Mouse (Mus musculus) limb, embryonic 15.5 days (tissue): ENCODE data around the gene Fastkd5. TPM values are rescaled to one million over a fixed set of nuclear protein-coding genes. Genes with fewer than 3 reads are reported as not detected.
"Not testable (repeated sequence)": the region's sequence is repeated elsewhere in the genome, so short reads cannot be mapped to it uniquely, and the experiment has no call there.

ENCODE experiments used
- ATAC-seq: fragments of 200-750 bp; cut with Nextera tagmentation; 2 replicates; pipeline ENCODE4 v1.8.0; 2017; ENCODE audit warnings: low read depth, moderate TSS enrichment; ENCODE audit not compliant: insufficient number of reproducible peaks, low FRiP score, low TSS enrichment
- H3K27ac ChIP-seq: fragments of 300-500 bp; sonication (generic); 2 replicates; pipeline ENCODE4 v1.5.1; 2015; ENCODE audit warnings: moderate library complexity, mild to moderate bottlenecking, inconsistent platforms
- H3K27me3 ChIP-seq: fragments of 300-500 bp; sonication (generic); 2 replicates; pipeline ENCODE4 v1.6.1; 2015; ENCODE audit warnings: inconsistent platforms
- H3K36me3 ChIP-seq: fragments of 300-500 bp; sonication (generic); 2 replicates; pipeline ENCODE4 v1.6.1; 2015; ENCODE audit warnings: inconsistent platforms
- H3K4me1 ChIP-seq: fragments of 300-500 bp; sonication (generic); 2 replicates; pipeline ENCODE4 v1.6.1; 2015; ENCODE audit warnings: inconsistent platforms
- H3K4me2 ChIP-seq: fragments of 300-500 bp; sonication (generic); 2 replicates; pipeline ENCODE4 v1.6.1; 2015; ENCODE audit warnings: mild to moderate bottlenecking, inconsistent platforms
- H3K4me3 ChIP-seq: fragments of 300-500 bp; sonication (generic); 2 replicates; pipeline ENCODE4 v1.5.1; 2015; ENCODE audit warnings: mild to moderate bottlenecking, inconsistent platforms
- H3K9ac ChIP-seq: fragments of 300-500 bp; sonication (generic); 2 replicates; pipeline ENCODE4 v1.6.1; 2015; ENCODE audit warnings: inconsistent platforms
- H3K9me3 ChIP-seq: fragments of 300-500 bp; sonication (generic); 2 replicates; pipeline ENCODE4 v1.6.1; 2016; ENCODE audit warnings: inconsistent platforms
- WGBS: fragments of 180-500 bp; shearing (Covaris S2); methylation state at CpG from one replicate; pipeline ENCODE4 v1.1.7; 2015; 5-methylcytosine and 5-hydroxymethylcytosine counted together
- polyA plus RNA-seq: library from polyadenylated mRNA; unstranded; fragments of >200 nt; fragmentation: Nextera tagmentation; extraction: Ambion mirVana; gene quantifications from 2 replicates; pipeline ENCODE4 v1.2.1, GENCODE M21; 2015

Fastkd5 gene
- polyA plus RNA-seq, 1 experiment from 2014 or later: 14.1 TPM

GRCm38 (mm10) chr2:130589157-130589556 is 40.7 kb downstream of the Fastkd5 start:
- Histone ChIP-seq H3K27ac (no peak overlapping the region), H3K36me3 (peaks cover 17% of the 10 kb centered on the region), H3K27me3 (no peaks in the 10 kb centered on the region), H3K4me1 (0 out of 2 replicates have a peak, but pooled peaks cover 5% of the 10 kb centered on the region), H3K9me3 (no peaks in the 10 kb centered on the region), H3K4me3 (no peak overlapping the region), H3K9ac (no peak overlapping the region), H3K4me2 (no peak overlapping the region)
- ATAC-seq: no peak
- 72% methylated on average over 4 of the region's 4 CpGs for WGBS

- 74% methylated on average over 2 of the region's 2 CpGs for WGBS
- Histone ChIP-seq H3K4me2 (no peak overlapping the region), H3K9ac (no peak overlapping the region), H3K36me3 (peaks cover 14% of the 10 kb centered on the region), H3K27me3 (no peaks in the 10 kb centered on the region), H3K9me3 (no peaks in the 10 kb centered on the region), H3K4me3 (no peak overlapping the region), H3K4me1 (0 out of 2 replicates have a peak, but pooled peaks cover 5% of the 10 kb centered on the region), H3K27ac (no peak overlapping the region)
- no peak for ATAC-seq
Observed at GRCm38 (mm10) chr2:130588373-130588772, 41.5 kb downstream of the Fastkd5 start.

GRCm38 (mm10) chr2:130586016-130586415 is 43.8 kb downstream of the Fastkd5 start:
- peaks cover 8% of the 10 kb centered on the region for H3K4me1 ChIP-seq
- H3K9me3 ChIP-seq: no peaks in the 10 kb centered on the region
- peaks cover 22% of the 10 kb centered on the region for H3K27me3 ChIP-seq
- H3K27ac ChIP-seq: no peak overlapping the region
- no peak for ATAC-seq
- H3K4me3 ChIP-seq: no peak overlapping the region
- WGBS: 82% methylated on average over 6 of the region's 6 CpGs
- H3K36me3 ChIP-seq: peaks cover 6% of the 10 kb centered on the region
- no peak overlapping the region for H3K9ac ChIP-seq
- no peak overlapping the region for H3K4me2 ChIP-seq

GRCm38 (mm10) chr2:130583902-130584560 is 45.8 kb downstream of the Fastkd5 start:
- no peaks in the 10 kb centered on the region for H3K9me3 ChIP-seq

GRCm38 (mm10) chr2:130582552-130582951 is 47.3 kb downstream of the Fastkd5 start, which contains the start of gene Avp:
Avp (minus strand) TSS chr2:130582554.
- Histone ChIP-seq H3K4me3 (peak within 1 kb of the TSS; percentile 39; the same call in 1 of the 2 replicates), H3K36me3 (no peaks in the 10 kb centered on the region), H3K9ac (no peak within 1 kb of the TSS), H3K4me1 (peaks cover 20% of the 10 kb centered on the region), H3K27ac (no peak within 1 kb of the TSS), H3K4me2 (no peak within 1 kb of the TSS), H3K9me3 (no peaks in the 10 kb centered on the region), H3K27me3 (peaks cover 57% of the 10 kb centered on the region)
- WGBS: 30% methylated on average over 10 of the region's 10 CpGs
- ATAC-seq: no peak

More at GRCm38 (mm10) chr2:130583902-130584560, 45.8 kb downstream of the Fastkd5 start:
- Histone ChIP-seq H3K27me3 (peaks cover 42% of the 10 kb centered on the region), H3K4me2 (no peak overlapping the region), H3K27ac (no peak overlapping the region), H3K9ac (no peak overlapping the region), H3K36me3 (no peaks in the 10 kb centered on the region), H3K4me3 (no peak overlapping the region), H3K4me1 (peaks cover 18% of the 10 kb centered on the region)
- WGBS: 84% methylated on average over 10 of the region's 10 CpGs
- no peak for ATAC-seq

GRCm38 (mm10) chr2:130581201-130581600 is 48.6 kb downstream of the Fastkd5 start:
- H3K27me3 ChIP-seq: peaks cover 70% of the 10 kb centered on the region
- ATAC-seq: no peak
- no peak overlapping the region for H3K27ac ChIP-seq
- no peaks in the 10 kb centered on the region for H3K9me3 ChIP-seq
- WGBS: 7% methylated on average over 16 of the region's 16 CpGs
- peaks cover 32% of the 10 kb centered on the region for H3K4me1 ChIP-seq
- H3K4me2 ChIP-seq: peak overlapping the region; percentile 71
- H3K36me3 ChIP-seq: no peaks in the 10 kb centered on the region
- H3K9ac ChIP-seq: no peak overlapping the region
- H3K4me3 ChIP-seq: peak overlapping the region; percentile 39

- H3K27me3 ChIP-seq: peaks cover 84% of the 10 kb centered on the region
- 6% methylated on average over 8 of the region's 8 CpGs for WGBS
- no peak overlapping the region for H3K27ac ChIP-seq
- no peaks in the 10 kb centered on the region for H3K36me3 ChIP-seq
- H3K9me3 ChIP-seq: no peaks in the 10 kb centered on the region
- H3K4me3 ChIP-seq: no peak overlapping the region
- no peak for ATAC-seq
- H3K4me2 ChIP-seq: no peak overlapping the region
- H3K9ac ChIP-seq: no peak overlapping the region
- H3K4me1 ChIP-seq: peaks cover 35% of the 10 kb centered on the region
Observed at GRCm38 (mm10) chr2:130579791-130580190, 50.0 kb downstream of the Fastkd5 start.

GRCm38 (mm10) chr2:130578148-130578547 is 51.7 kb downstream of the Fastkd5 start:
- WGBS: 14% methylated on average over 11 of the region's 11 CpGs
- Histone ChIP-seq H3K27ac (no peak overlapping the region), H3K36me3 (no peaks in the 10 kb centered on the region), H3K4me1 (peaks cover 35% of the 10 kb centered on the region), H3K27me3 (peaks cover 87% of the 10 kb centered on the region), H3K9me3 (no peaks in the 10 kb centered on the region), H3K4me2 (no peak overlapping the region), H3K9ac (no peak overlapping the region), H3K4me3 (no peak overlapping the region)
- ATAC-seq: no peak

- Histone ChIP-seq H3K27ac (no peak overlapping the region), H3K9me3 (no peaks in the 10 kb centered on the region), H3K27me3 (peaks cover 82% of the 10 kb centered on the region), H3K4me1 (peaks cover 35% of the 10 kb centered on the region), H3K4me3 (peak overlapping the region; percentile 8; the same call in 1 of the 2 replicates), H3K4me2 (no peak overlapping the region), H3K9ac (no peak overlapping the region), H3K36me3 (no peaks in the 10 kb centered on the region)
- ATAC-seq: no peak
- WGBS: 4% methylated on average over 12 of the region's 12 CpGs
Observed at GRCm38 (mm10) chr2:130577632-130578031, 52.2 kb downstream of the Fastkd5 start.

- 0 out of 2 replicates have a peak overlapping the region, but pooled peaks have one; percentile 14 for H3K9ac ChIP-seq
- H3K27me3 ChIP-seq: peaks cover 75% of the 10 kb centered on the region
- no peaks in the 10 kb centered on the region for H3K9me3 ChIP-seq
- peak overlapping the region; percentile 33 for H3K4me3 ChIP-seq
- peaks cover 35% of the 10 kb centered on the region for H3K4me1 ChIP-seq
- no peak for ATAC-seq
- peak overlapping the region; percentile 55 for H3K4me2 ChIP-seq
- WGBS: 8% methylated on average over 9 of the region's 9 CpGs
- H3K27ac ChIP-seq: no peak overlapping the region
- H3K36me3 ChIP-seq: no peaks in the 10 kb centered on the region
Observed at GRCm38 (mm10) chr2:130577021-130577420, 52.8 kb downstream of the Fastkd5 start.

- not testable (repeated sequence) for H3K27ac ChIP-seq, H3K9me3 ChIP-seq, H3K36me3 ChIP-seq, ATAC-seq
- 3% methylated on average over 30 of the region's 32 CpGs for WGBS
- H3K4me1 ChIP-seq: peaks cover 35% of the 10 kb centered on the region
- 0 out of 2 replicates have a peak overlapping the region, but pooled peaks have one; percentile 14 for H3K9ac ChIP-seq
- peak overlapping the region; percentile 55 for H3K4me2 ChIP-seq
- peaks cover 71% of the 10 kb centered on the region for H3K27me3 ChIP-seq
- H3K4me3 ChIP-seq: peak overlapping the region; percentile 33
Observed at GRCm38 (mm10) chr2:130576564-130576963, 53.3 kb downstream of the Fastkd5 start.

- 47% methylated on average over 9 of the region's 9 CpGs for WGBS
- peak within 1 kb of the TSS; percentile 55 for H3K4me2 ChIP-seq
- H3K9ac ChIP-seq: 0 out of 2 replicates have a peak within 1 kb of the TSS, but pooled peaks have one; percentile 14
- no peak within 1 kb of the TSS for H3K27ac ChIP-seq
- H3K27me3 ChIP-seq: peaks cover 64% of the 10 kb centered on the region
- no peak for ATAC-seq
- no peaks in the 10 kb centered on the region for H3K9me3 ChIP-seq
- peaks cover 30% of the 10 kb centered on the region for H3K4me1 ChIP-seq
- no peaks in the 10 kb centered on the region for H3K36me3 ChIP-seq
- peak within 1 kb of the TSS; percentile 33 for H3K4me3 ChIP-seq
Observed at GRCm38 (mm10) chr2:130575873-130576272, 54.0 kb downstream of the Fastkd5 start, which contains the start of gene Oxt. Oxt (plus strand) TSS chr2:130576173.
